Mouse (Mus musculus): ENCODE data around the gene Srcap. TPM values are rescaled to one million over a fixed set of nuclear protein-coding genes. Genes with fewer than 3 reads are reported as not detected.
"Not testable (repeated sequence)": the region's sequence is repeated elsewhere in the genome, so short reads cannot be mapped to it uniquely, and the experiment has no call there.

Srcap gene
- 24.1 TPM for polyA plus RNA-seq (2012; fragmentation: generic; extraction: Trizol)
- long read RNA-seq, experiment 1, partial matches to known transcripts: 3 of 4 reads
- long read RNA-seq, experiment 1, other reads (novel, unspliced or antisense): 1 of 4 reads
- long read RNA-seq, experiment 2, partial matches to known transcripts: 9 of 18 reads
- long read RNA-seq, experiment 2, other reads (novel, unspliced or antisense): 6 of 18 reads

GRCm38 (mm10) chr7:127511808-127512230 is at the start of gene Srcap:
TSS of gene Srcap (plus strand) at chr7:127511983.
- H3K4me3 ChIP-seq (ENCODE audit: insufficient read depth, poor library complexity, severe bottlenecking): peak within 1 kb of the TSS; percentile 76
- peaks cover 31% of the 10 kb centered on the region for H3K36me3 ChIP-seq (ENCODE audit: control insufficient read depth, insufficient read depth)
- H3ac ChIP-seq (ENCODE audit: control insufficient read depth, insufficient read length, low read depth): peak within 1 kb of the TSS; percentile 93
- TF ChIP-seq MAX (IDR thresholded peaks at IDR 0.05) (peak; percentile 69), MYOD1 (IDR thresholded peaks at IDR 0.05; ENCODE audit: control insufficient read depth, insufficient read length, low read depth) (no peak)
- no peaks in the 10 kb centered on the region for H3K27me3 ChIP-seq (ENCODE audit: control insufficient read depth, insufficient read depth, insufficient read length)
- H3K79me3 ChIP-seq (ENCODE audit: low read depth): peaks cover 37% of the 10 kb centered on the region
- H3K79me2 ChIP-seq (ENCODE audit: control insufficient read depth, insufficient read depth): peaks cover 44% of the 10 kb centered on the region

GRCm38 (mm10) chr7:127465191-127465590 is 46.6 kb upstream of the Srcap start:
- Histone ChIP-seq H3ac (ENCODE audit: control insufficient read depth, insufficient read length, low read depth) (no peak overlapping the region), H3K79me3 (ENCODE audit: low read depth) (peaks cover 10% of the 10 kb centered on the region), H3K4me3 (ENCODE audit: insufficient read depth, poor library complexity, severe bottlenecking) (no peak overlapping the region), H3K36me3 (ENCODE audit: control insufficient read depth, insufficient read depth) (peaks cover 46% of the 10 kb centered on the region), H3K79me2 (ENCODE audit: control insufficient read depth, insufficient read depth) (peaks cover 19% of the 10 kb centered on the region), H3K27me3 (ENCODE audit: control insufficient read depth, insufficient read depth, insufficient read length) (no peaks in the 10 kb centered on the region)
- TF ChIP-seq MAX (IDR thresholded peaks at IDR 0.05) (no peak), FOSL1 (IDR thresholded peaks at IDR 0.05; ENCODE audit: insufficient read depth, low read length, poor library complexity, severe bottlenecking) (no peak), USF1 (IDR thresholded peaks at IDR 0.05; ENCODE audit: low read depth) (no peak), CEBPB (IDR thresholded peaks at IDR 0.05; ENCODE audit: low read depth) (no peak), MYOD1 (IDR thresholded peaks at IDR 0.05; ENCODE audit: control insufficient read depth, insufficient read length, low read depth) (no peak)

GRCm38 (mm10) chr7:127465670-127466069 is 46.1 kb upstream of the Srcap start:
- H3K79me3 ChIP-seq (ENCODE audit: low read depth); H3K4me3 ChIP-seq (ENCODE audit: insufficient read depth, poor library complexity, severe bottlenecking); H3K27me3 ChIP-seq (ENCODE audit: control insufficient read depth, insufficient read depth, insufficient read length); H3ac ChIP-seq (ENCODE audit: control insufficient read depth, insufficient read length, low read depth): not testable (repeated sequence)
- H3K79me2 ChIP-seq (ENCODE audit: control insufficient read depth, insufficient read depth): peaks cover 19% of the 10 kb centered on the region
- H3K36me3 ChIP-seq (ENCODE audit: control insufficient read depth, insufficient read depth): peaks cover 42% of the 10 kb centered on the region

- Histone ChIP-seq H3K36me3 (ENCODE audit: control insufficient read depth, insufficient read depth) (peaks cover 36% of the 10 kb centered on the region), H3K4me3 (ENCODE audit: insufficient read depth, poor library complexity, severe bottlenecking) (no peak overlapping the region), H3K79me3 (ENCODE audit: low read depth) (peaks cover 10% of the 10 kb centered on the region), H3ac (ENCODE audit: control insufficient read depth, insufficient read length, low read depth) (no peak overlapping the region), H3K27me3 (ENCODE audit: control insufficient read depth, insufficient read depth, insufficient read length) (no peaks in the 10 kb centered on the region), H3K79me2 (ENCODE audit: control insufficient read depth, insufficient read depth) (peaks cover 19% of the 10 kb centered on the region)
- TF ChIP-seq USF1 (IDR thresholded peaks at IDR 0.05; ENCODE audit: low read depth) (no peak), MAX (IDR thresholded peaks at IDR 0.05) (no peak), FOSL1 (IDR thresholded peaks at IDR 0.05; ENCODE audit: insufficient read depth, low read length, poor library complexity, severe bottlenecking) (no peak), MYOG (IDR thresholded peaks at IDR 0.05; ENCODE audit: control insufficient read depth, extremely low read depth, insufficient read length) (no peak), CTCF (IDR thresholded peaks at IDR 0.05; ENCODE audit: control insufficient read depth, insufficient read depth, insufficient read length) (no peak), MYOD1 (IDR thresholded peaks at IDR 0.05; ENCODE audit: control insufficient read depth, insufficient read length, low read depth) (no peak), CEBPB (IDR thresholded peaks at IDR 0.05; ENCODE audit: low read depth) (no peak)
Measured at GRCm38 (mm10) chr7:127466606-127467005, 45.2 kb upstream of the Srcap start.

- Histone ChIP-seq H3K79me2 (ENCODE audit: control insufficient read depth, insufficient read depth) (peaks cover 46% of the 10 kb centered on the region), H3K79me3 (ENCODE audit: low read depth) (peaks cover 20% of the 10 kb centered on the region), H3K36me3 (ENCODE audit: control insufficient read depth, insufficient read depth) (peaks cover 48% of the 10 kb centered on the region), H3ac (ENCODE audit: control insufficient read depth, insufficient read length, low read depth) (peak overlapping the region; percentile 31), H3K4me3 (ENCODE audit: insufficient read depth, poor library complexity, severe bottlenecking) (peak overlapping the region; percentile 57), H3K27me3 (ENCODE audit: control insufficient read depth, insufficient read depth, insufficient read length) (no peaks in the 10 kb centered on the region)
- no peak for TF ChIP-seq CTCF (IDR thresholded peaks at IDR 0.05; ENCODE audit: control insufficient read depth, insufficient read depth, insufficient read length)
- no peak for TF ChIP-seq MAX (IDR thresholded peaks at IDR 0.05)
- no peak for TF ChIP-seq MYOD1 (IDR thresholded peaks at IDR 0.05; ENCODE audit: control insufficient read depth, insufficient read length, low read depth)
- TF ChIP-seq CEBPB (IDR thresholded peaks at IDR 0.05; ENCODE audit: low read depth): no peak
- no peak for TF ChIP-seq FOSL1 (IDR thresholded peaks at IDR 0.05; ENCODE audit: insufficient read depth, low read length, poor library complexity, severe bottlenecking)
Measured at GRCm38 (mm10) chr7:127470011-127470715, 41.6 kb upstream of the Srcap start.

- peaks cover 49% of the 10 kb centered on the region for H3K36me3 ChIP-seq (ENCODE audit: control insufficient read depth, insufficient read depth)
- TF ChIP-seq MYOD1 (IDR thresholded peaks at IDR 0.05; ENCODE audit: control insufficient read depth, insufficient read length, low read depth) (no peak), MYOG (IDR thresholded peaks at IDR 0.05; ENCODE audit: control insufficient read depth, extremely low read depth, insufficient read length) (no peak), MAX (IDR thresholded peaks at IDR 0.05) (no peak), USF1 (IDR thresholded peaks at IDR 0.05; ENCODE audit: low read depth) (no peak), CEBPB (IDR thresholded peaks at IDR 0.05; ENCODE audit: low read depth) (no peak), CTCF (IDR thresholded peaks at IDR 0.05; ENCODE audit: control insufficient read depth, insufficient read depth, insufficient read length) (no peak), FOSL1 (IDR thresholded peaks at IDR 0.05; ENCODE audit: insufficient read depth, low read length, poor library complexity, severe bottlenecking) (no peak)
- H3K79me3 ChIP-seq (ENCODE audit: low read depth): peaks cover 20% of the 10 kb centered on the region
- H3K79me2 ChIP-seq (ENCODE audit: control insufficient read depth, insufficient read depth): peaks cover 45% of the 10 kb centered on the region
- peak overlapping the region; percentile 89 for H3ac ChIP-seq (ENCODE audit: control insufficient read depth, insufficient read length, low read depth)
- no peaks in the 10 kb centered on the region for H3K27me3 ChIP-seq (ENCODE audit: control insufficient read depth, insufficient read depth, insufficient read length)
- H3K4me3 ChIP-seq (ENCODE audit: insufficient read depth, poor library complexity, severe bottlenecking): peak overlapping the region; percentile 57
Measured at GRCm38 (mm10) chr7:127470743-127471645, 40.8 kb upstream of the Srcap start.

Measured in C2C12 (cell line).